Mouse (Mus musculus) heart, adult 9 months (tissue): ENCODE results near the gene Ncoa7.
A peak's percentile ranks its signal among the peaks of the same experiment; 100 is the strongest.

Source experiments
- DNase-seq, 2 experiments: peaks; one replicate each; pipeline ENCODE4 v3.0.0; 2022; ENCODE audit warnings: low spot score in 2 of 2

Gene Ncoa7

GRCm38 (mm10) chr10:30802681-30803586, at the start of gene Ncoa7:
Gene Ncoa7 (minus strand): TSS chr10:30803326.
- peak; percentile 73 to 78 for DNase-seq

- DNase-seq = no peak
Observed at GRCm38 (mm10) chr10:30845101-30845825, 42.1 kb upstream of the Ncoa7 start.

- no peak for DNase-seq
Observed at GRCm38 (mm10) chr10:30844191-30845010, 41.3 kb upstream of the Ncoa7 start.

GRCm38 (mm10) chr10:30843438-30844190, 40.5 kb upstream of the Ncoa7 start:
- peak; percentile 12 to 29 for DNase-seq

DNA sequence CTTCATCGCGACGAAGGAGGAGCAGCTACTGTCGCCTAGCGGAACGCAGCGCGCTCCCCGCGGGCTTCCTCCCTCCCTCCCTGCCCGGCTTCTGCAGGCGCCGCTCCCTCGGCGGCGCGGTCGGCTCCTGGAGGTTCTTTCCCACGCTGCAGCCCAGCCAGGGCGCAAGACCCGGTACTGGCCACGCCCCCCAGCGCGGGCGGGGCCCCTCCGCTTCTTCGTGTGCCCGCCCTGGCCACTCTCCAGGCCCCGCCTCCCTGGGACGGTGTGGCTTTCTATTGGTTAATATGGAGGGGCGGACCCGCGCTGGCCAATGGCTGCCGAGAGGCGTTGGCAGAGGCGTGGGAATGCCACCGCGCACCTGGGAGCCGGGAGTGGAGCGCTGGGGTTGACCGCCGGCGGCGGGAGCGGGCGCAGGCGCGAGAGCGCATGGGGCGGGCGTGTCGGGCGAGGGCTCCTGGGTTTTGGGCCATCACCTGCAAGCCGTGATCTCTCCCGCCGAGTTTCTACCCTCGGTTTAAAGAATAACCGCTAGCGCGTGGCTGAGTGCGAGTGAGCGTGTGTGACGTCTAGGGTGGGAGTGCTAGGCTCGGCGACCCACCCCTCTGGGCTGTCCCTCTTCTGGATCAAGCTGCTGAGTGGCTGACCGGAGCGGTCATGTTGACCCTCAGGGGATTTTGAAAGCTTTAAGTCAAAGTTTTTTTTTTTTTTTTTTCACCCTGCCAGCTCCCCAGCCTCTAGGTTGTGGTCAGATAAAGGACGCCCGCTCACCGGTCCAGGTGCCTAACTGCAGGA, 39.7 kb upstream of the Ncoa7 start, which contains the start of gene Hey2:
Gene Hey2, minus strand, starts transcription at position 159 of the 795 bp plus-strand sequence.
- DNase-seq = peak; percentile 98

GRCm38 (mm10) chr10:30842228-30842627, 39.1 kb upstream of the Ncoa7 start:
- no peak for DNase-seq

GRCm38 (mm10) chr10:30840824-30841223, 37.7 kb upstream of the Ncoa7 start:
- no peak for DNase-seq

DNA sequence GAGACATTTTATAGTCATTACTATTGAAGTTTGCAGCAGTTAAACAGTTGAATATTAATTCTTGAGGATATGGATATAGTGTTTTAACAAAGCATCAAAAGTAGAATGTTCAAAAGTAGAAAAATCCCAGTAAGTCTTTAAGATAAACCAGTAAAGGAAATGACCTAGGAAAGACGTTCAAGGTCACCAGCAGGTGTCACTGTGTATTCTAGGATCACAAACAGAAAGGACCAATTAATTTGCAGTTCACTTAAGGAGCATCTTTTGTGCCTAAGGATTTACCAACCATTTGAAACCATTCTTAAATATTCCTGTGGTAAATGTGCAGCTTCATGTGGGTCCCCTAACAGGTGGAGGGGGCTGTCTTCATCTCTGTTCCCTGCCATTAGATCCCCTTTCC, 35.1 kb upstream of the Ncoa7 start:
- DNase-seq = no peak

DNA sequence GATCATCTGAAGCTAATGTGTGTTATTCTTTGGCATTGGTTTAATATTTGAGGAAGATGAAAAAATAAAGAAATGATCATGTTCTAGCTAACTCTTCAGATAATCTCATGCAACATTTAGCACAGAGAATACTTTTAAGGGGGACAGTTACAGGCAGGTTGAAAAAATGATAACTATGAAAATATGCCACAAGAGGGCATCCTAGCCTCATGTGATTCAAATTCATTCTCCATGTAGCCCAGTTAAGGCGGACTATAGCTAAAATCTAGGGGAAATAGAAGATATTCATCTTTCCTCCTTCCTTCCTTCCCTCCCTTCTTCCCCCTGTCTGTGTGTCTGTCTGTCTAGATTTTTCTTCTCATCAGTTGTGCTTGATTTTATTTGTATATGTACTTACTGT, 21.9 kb upstream of the Ncoa7 start:
- DNase-seq = no peak

DNA sequence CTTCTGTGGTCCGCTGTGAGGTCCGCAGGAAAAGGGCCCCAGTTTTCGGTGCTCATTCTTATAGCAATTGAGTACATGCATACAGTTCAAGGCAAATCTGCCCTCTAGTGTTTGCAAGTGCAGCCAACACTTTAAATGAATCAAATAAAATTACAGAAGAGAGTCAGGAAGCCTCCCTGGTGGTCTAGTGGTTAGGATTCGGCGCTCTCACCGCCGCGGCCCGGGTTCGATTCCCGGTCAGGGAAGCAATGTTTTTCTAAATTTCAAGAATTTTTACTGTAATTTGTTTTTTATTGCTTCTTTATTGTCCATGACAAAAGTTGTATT, 7.8 kb upstream of the Ncoa7 start:
- DNase-seq = peak; percentile 70 to 88

GRCm38 (mm10) chr10:30810247-30810966, 7.3 kb upstream of the Ncoa7 start:
- DNase-seq = peak; percentile 23 to 47

DNA sequence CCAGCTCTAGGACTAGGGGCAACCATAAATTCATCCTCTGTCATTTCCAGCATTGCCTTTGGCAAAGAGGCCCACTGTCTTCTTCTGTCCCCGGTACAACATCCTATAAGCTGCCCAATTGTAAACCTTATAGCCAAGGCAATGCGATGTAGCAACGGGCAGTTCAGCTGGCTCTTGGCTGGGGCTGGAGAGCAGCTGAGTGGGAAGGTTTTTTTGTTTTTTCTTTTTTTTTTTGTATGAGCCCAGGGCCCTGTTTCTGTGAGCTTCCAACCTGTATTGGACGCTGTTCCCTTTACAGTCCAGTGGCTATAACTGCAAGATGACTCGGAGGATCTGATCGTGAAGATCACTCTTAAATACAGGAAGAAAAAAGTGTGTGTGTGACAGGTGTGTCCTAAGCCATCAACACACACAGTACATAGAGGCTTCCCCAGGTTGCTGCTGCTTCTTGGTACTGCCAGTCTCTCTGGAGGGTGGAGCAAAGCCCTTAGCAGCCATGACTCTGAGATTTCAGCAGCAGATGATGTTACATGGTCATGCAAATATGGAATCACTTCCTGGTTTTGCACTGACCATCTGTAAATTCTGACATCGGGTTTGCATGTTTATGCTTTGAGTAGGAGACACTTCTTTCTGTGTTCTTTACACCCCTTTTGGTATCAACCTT, 594 bp upstream of the Ncoa7 start:
- no peak for DNase-seq

GRCm38 (mm10) chr10:30802033-30802432, 1.1 kb downstream of the Ncoa7 start:
- DNase-seq = no peak

DNA sequence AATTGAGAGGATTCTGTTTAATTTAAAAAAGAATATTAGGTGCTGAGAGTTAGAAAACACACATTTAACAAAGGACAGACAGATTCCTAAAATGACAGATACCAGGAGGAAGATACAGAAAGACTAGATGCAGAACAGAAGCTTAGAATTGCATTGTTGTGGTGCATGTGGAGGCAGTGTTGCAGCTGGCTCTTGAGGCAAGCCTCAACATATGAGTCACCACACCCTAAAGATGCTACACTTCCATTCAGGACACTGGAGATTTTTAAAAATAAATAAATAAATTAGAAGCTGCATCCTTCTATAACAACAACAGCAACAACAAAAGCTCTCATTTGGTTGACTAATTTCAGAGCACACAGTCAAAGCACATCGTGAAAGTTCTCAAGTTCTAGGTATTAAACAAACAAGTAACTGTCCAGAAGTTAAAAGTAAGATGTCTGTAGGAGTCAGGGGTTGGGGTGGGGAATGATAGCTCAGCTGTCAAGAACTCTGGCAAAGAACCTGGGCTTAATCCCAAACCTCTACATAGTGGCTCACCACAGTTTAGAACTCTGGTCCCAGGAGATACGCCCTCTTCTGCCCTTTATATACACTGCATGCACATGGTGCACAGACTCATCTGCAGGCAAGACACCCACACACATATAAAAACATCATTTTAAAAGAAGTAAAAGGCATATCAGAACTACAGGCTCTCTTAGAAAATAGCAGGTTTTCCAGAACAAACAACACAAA, 3.2 kb downstream of the Ncoa7 start:
- DNase-seq = no peak

GRCm38 (mm10) chr10:30796469-30797261, 6.5 kb downstream of the Ncoa7 start:
- no peak for DNase-seq

- no peak for DNase-seq
Observed at GRCm38 (mm10) chr10:30791016-30791415, 12.1 kb downstream of the Ncoa7 start.

DNA sequence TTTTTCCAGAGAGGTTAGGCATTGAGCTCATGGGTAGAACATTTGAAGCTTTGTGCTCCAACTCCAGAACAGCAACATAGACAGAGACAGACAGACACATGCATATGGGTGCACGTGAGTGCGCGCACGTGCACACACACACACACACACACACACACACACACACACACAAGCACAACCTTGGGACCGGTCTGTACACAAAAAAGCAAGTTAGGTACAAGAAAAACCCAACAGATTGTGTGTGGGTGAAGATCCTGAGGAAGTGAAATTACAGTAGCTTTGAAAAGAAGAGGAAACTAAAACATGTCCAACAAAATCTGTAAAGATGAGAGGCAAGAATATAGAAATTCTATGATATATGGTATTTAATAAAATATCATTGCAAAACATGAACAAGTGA, 13.6 kb downstream of the Ncoa7 start:
- DNase-seq = no peak

DNA sequence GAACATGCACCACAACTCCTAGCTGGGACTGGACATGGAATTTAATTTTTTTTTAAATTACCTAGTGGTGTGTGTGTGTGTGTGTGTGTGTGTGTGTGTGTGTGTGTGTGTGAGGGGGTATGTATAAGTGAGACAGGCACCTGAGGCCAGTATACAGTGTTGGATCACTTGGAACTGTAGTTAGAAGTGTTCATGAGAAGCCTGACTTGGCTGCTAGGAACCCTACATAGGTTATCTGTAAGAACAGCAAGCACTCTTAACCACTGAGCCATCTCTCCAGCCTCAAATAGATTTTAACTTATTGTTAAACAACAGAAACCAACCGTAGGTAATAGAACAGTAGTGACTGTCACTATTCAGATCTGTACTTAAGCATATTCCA, 14.8 kb downstream of the Ncoa7 start:
- DNase-seq = no peak
